In the genomic region with DNA sequence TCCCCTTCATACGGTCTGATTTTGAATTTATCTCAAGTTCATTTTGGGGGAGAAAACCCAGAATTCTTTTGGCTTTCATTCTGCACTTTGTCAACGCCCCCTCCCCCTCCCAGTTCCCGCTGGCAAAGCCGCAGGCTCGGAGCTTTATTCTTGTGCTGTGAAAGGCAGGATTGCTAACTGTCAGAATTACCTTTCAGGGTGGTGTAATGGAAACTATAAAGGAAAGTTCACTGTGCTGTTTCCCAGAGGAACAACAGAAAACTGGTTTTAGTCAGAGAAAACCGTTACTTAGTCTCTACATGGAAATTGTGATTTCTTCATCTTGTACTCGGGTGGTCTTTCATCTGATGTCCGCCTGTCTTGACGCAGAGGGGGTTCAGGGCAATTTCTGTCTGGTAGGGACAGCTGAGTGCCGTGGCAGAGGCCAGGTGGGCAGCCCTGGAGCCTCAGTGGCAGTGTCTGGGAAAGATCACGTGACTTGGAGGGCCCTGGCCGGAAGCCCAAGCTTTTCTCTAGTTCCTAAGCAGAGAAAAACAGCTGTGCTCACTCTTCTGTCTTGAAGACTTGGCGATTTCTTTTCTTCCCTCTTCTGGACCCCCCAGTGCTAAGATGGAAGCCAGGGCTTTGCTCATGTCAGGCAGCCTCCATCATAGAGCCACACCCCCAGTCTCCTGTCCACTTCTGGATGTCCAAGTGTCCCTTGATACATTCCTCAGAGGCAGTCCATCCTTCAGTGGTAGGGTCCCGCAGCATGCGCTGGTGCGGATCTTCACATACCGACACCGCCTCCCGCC, we compare ENCODE assay signal across 8 mouse cellular contexts.
A peak's percentile ranks its signal among the peaks of the same experiment; 100 is the strongest.
DNase-seq lines count a peak whose midpoint lies in the region; ATAC-seq lines count a peak whose summit lies in the region.

No protein-coding gene starts in this region.

- no peaks in the 10 kb centered on the region for H3K9me3 ChIP-seq in heart, embryonic 14.5 days (ENCODE audit: control insufficient read depth, low read length)
- no peaks in the 10 kb centered on the region for H3K9me3 ChIP-seq in limb, embryonic 15.5 days

- 52% methylated on average over 19 of the region's 19 CpGs for WGBS in heart, embryonic 14.5 days
- WGBS in limb, embryonic 15.5 days, result 34% methylated on average over 19 of the region's 19 CpGs

- no peaks in the 10 kb centered on the region; a peak in 1 of 4 replicates for H3K4me1 ChIP-seq in heart, embryonic 14.5 days (ENCODE audit: control insufficient read depth in 2 of 2, insufficient read depth in 2 of 2, low read length in 2 of 2)
- H3K4me1 ChIP-seq in limb, embryonic 15.5 days, result peaks cover 15% of the 10 kb centered on the region

- no peak overlapping the region for H3K4me3 ChIP-seq in heart, embryonic 14.5 days (ENCODE audit: control insufficient read depth in 1 of 2, insufficient read depth in 1 of 2, low read depth in 1 of 2, low read length in 2 of 2)
- H3K4me3 ChIP-seq in limb, embryonic 15.5 days, result 0 out of 2 replicates have a peak overlapping the region, but pooled peaks have one; percentile 4

- H3K27ac ChIP-seq in heart, embryonic 14.5 days (replicated peaks in 1 of 2; ENCODE audit: control insufficient read depth in 1 of 2, insufficient read depth in 1 of 2, low read depth in 2 of 2, low read length in 2 of 2), result no peak overlapping the region
- H3K27ac ChIP-seq in limb, embryonic 15.5 days, result peak overlapping the region; percentile 57

- no peak for ATAC-seq in heart, embryonic 14.5 days (ENCODE audit: insufficient number of reproducible peaks, insufficient read depth, low FRiP score, low read depth)
- peak; percentile 62 for ATAC-seq in limb, embryonic 15.5 days (ENCODE audit: insufficient number of reproducible peaks, low FRiP score, low TSS enrichment, low read depth)
- ATAC-seq in erythroblast, adult 5-6 weeks (replicated peaks; ENCODE audit: low FRiP score, poor library complexity, severe bottlenecking), result no peak

- H3K27me3 ChIP-seq in heart, embryonic 14.5 days (ENCODE audit: control insufficient read depth, insufficient read depth, low read length), result 0 out of 2 replicates have a peak, but pooled peaks cover 4% of the 10 kb centered on the region
- H3K27me3 ChIP-seq in limb, embryonic 15.5 days, result no peaks in the 10 kb centered on the region

- DNase-seq in embryo, embryonic 10.5 days (ENCODE audit: low spot score), result peak; percentile 35
- no peak for DNase-seq in embryo, embryonic 9.5 days (ENCODE audit: extremely low spot score)
- DNase-seq in NIH3T3 (ENCODE audit: low read depth), result peak; percentile 5
- DNase-seq in adrenal gland, adult (ENCODE audit: inconsistent age in 2 of 2, low spot score in 1 of 2), result no peak
- DNase-seq in adrenal gland, adult 2 months, result no peak

- H3K4me2 ChIP-seq in heart, embryonic 14.5 days (ENCODE audit: low read length), result peak overlapping the region; percentile 33; the same call in 1 of the 2 replicates
- H3K4me2 ChIP-seq in limb, embryonic 15.5 days, result peak overlapping the region; percentile 37

- no peak overlapping the region for H3K9ac ChIP-seq in heart, embryonic 14.5 days (ENCODE audit: low read length)
- no peak overlapping the region for H3K9ac ChIP-seq in limb, embryonic 15.5 days

- no peaks in the 10 kb centered on the region for H3K36me3 ChIP-seq in heart, embryonic 14.5 days (ENCODE audit: control insufficient read depth, insufficient read depth, low read length)
- no peaks in the 10 kb centered on the region for H3K36me3 ChIP-seq in limb, embryonic 15.5 days

Comparison
In these comparisons a context has a peak if more than half of its experiments do, and no peak if none do; other contexts are left out.
1. DNase-seq: peak in embryo, embryonic 10.5 days (single experiment) and NIH3T3 (single experiment); none in embryo, embryonic 9.5 days (single experiment), adrenal gland, adult (0 of 2) and adrenal gland, adult 2 months (single experiment).